Mouse (Mus musculus) C2C12 (cell line): ENCODE results near the gene Col15a1. TPM values are rescaled to one million over a fixed set of nuclear protein-coding genes. Genes with fewer than 3 reads are reported as not detected.

ENCODE experiments used
- H3K27me3 ChIP-seq: one replicate; pipeline ENCODE4 v1.6.1; 2011; ENCODE audit not compliant: control insufficient read depth, insufficient read depth, insufficient read length
- H3K36me3 ChIP-seq: one replicate; pipeline ENCODE4 v1.6.1; 2011; ENCODE audit not compliant: control insufficient read depth, insufficient read depth
- H3K4me3 ChIP-seq: one replicate; pipeline ENCODE4 v1.5.1; 2011; ENCODE audit warnings: mild to moderate bottlenecking, control low read depth; ENCODE audit not compliant: poor library complexity, insufficient read depth, severe bottlenecking
- H3K79me2 ChIP-seq: one replicate; pipeline ENCODE4 v1.6.1; 2011; ENCODE audit not compliant: control insufficient read depth, insufficient read depth
- H3K79me3 ChIP-seq: one replicate; pipeline ENCODE4 v1.6.1; 2011; ENCODE audit warnings: low read depth, control low read depth
- H3ac ChIP-seq: one replicate; pipeline ENCODE3; 2011; ENCODE audit warnings: low read depth; ENCODE audit not compliant: control insufficient read depth, insufficient read length
- CEBPB ChIP-seq: IDR thresholded peaks from one replicate; pipeline ENCODE4 v1.6.1; 2011; ENCODE audit warnings: low read depth, mild to moderate bottlenecking, control low read depth, moderate library complexity
- CTCF ChIP-seq: IDR thresholded peaks from one replicate; pipeline ENCODE4 v1.5.1; 2011; ENCODE audit not compliant: control insufficient read depth, insufficient read depth, insufficient read length
- FOSL1 ChIP-seq: IDR thresholded peaks from one replicate; pipeline ENCODE4 v1.8.0; 2011; ENCODE audit warnings: mild to moderate bottlenecking, low read length; ENCODE audit not compliant: poor library complexity, insufficient read depth, severe bottlenecking
- MAX ChIP-seq: IDR thresholded peaks from one replicate; pipeline ENCODE4 v1.6.1; 2011; ENCODE audit warnings: mild to moderate bottlenecking, control low read depth
- MYOD1 ChIP-seq: IDR thresholded peaks from one replicate; pipeline ENCODE4 v1.6.1; 2011; ENCODE audit warnings: low read depth; ENCODE audit not compliant: control insufficient read depth, insufficient read length
- MYOG ChIP-seq: IDR thresholded peaks from one replicate; pipeline ENCODE4 v1.6.1; 2011; ENCODE audit not compliant: control insufficient read depth, insufficient read length; ENCODE audit errors: extremely low read depth
- USF1 ChIP-seq: IDR thresholded peaks from one replicate; pipeline ENCODE4 v1.6.1; 2011; ENCODE audit warnings: low read depth, mild to moderate bottlenecking, control low read depth, moderate library complexity
- polyA plus RNA-seq: library from polyadenylated mRNA; unstranded; fragments of >200 nt; fragmentation: generic; extraction: Trizol; gene quantifications from one replicate; pipeline ENCODE4 v1.2.1, GENCODE M21; 2012; ENCODE audit warnings: missing spikeins

Gene Col15a1
- polyA plus RNA-seq, 1 experiment: 0.05 TPM

GRCm38 (mm10) chr4:47240901-47241300 is 32.9 kb downstream of the Col15a1 start:
- H3K4me3 ChIP-seq: no peak overlapping the region
- TF ChIP-seq USF1 (no peak), CTCF (no peak), MYOG (no peak), MAX (no peak), FOSL1 (no peak), MYOD1 (no peak), CEBPB (no peak)
- H3K79me2 ChIP-seq: no peaks in the 10 kb centered on the region
- H3K27me3 ChIP-seq: peaks cover 31% of the 10 kb centered on the region
- H3ac ChIP-seq: no peak overlapping the region
- H3K79me3 ChIP-seq: no peaks in the 10 kb centered on the region
- no peaks in the 10 kb centered on the region for H3K36me3 ChIP-seq

GRCm38 (mm10) chr4:47242127-47242526 is 34.2 kb downstream of the Col15a1 start:
- TF ChIP-seq MYOG: no peak
- TF ChIP-seq CTCF: no peak
- no peak for TF ChIP-seq USF1
- no peak for TF ChIP-seq FOSL1
- no peak for TF ChIP-seq MAX
- TF ChIP-seq MYOD1: no peak
- no peaks in the 10 kb centered on the region for H3K79me3 ChIP-seq

GRCm38 (mm10) chr4:47244651-47245050 is 36.7 kb downstream of the Col15a1 start:
- Histone ChIP-seq H3ac (no peak overlapping the region), H3K79me3 (no peaks in the 10 kb centered on the region), H3K27me3 (peaks cover 21% of the 10 kb centered on the region), H3K79me2 (no peaks in the 10 kb centered on the region), H3K36me3 (no peaks in the 10 kb centered on the region), H3K4me3 (no peak overlapping the region)
- TF ChIP-seq MAX: no peak
- TF ChIP-seq MYOD1: no peak

More at GRCm38 (mm10) chr4:47242127-47242526, 34.2 kb downstream of the Col15a1 start:
- H3K36me3 ChIP-seq: no peaks in the 10 kb centered on the region
- no peak overlapping the region for H3K4me3 ChIP-seq
- H3K79me2 ChIP-seq: no peaks in the 10 kb centered on the region
- H3ac ChIP-seq: no peak overlapping the region
- H3K27me3 ChIP-seq: peaks cover 25% of the 10 kb centered on the region

- no peak overlapping the region for H3ac ChIP-seq
- no peaks in the 10 kb centered on the region for H3K79me3 ChIP-seq
- no peaks in the 10 kb centered on the region for H3K36me3 ChIP-seq
- no peak for TF ChIP-seq MYOD1
- TF ChIP-seq FOSL1: no peak
- no peak for TF ChIP-seq CEBPB
- no peak for TF ChIP-seq USF1
- TF ChIP-seq MAX: no peak
- TF ChIP-seq MYOG: no peak
- no peak for TF ChIP-seq CTCF
- no peaks in the 10 kb centered on the region for H3K79me2 ChIP-seq
- no peak overlapping the region for H3K4me3 ChIP-seq
- H3K27me3 ChIP-seq: peaks cover 21% of the 10 kb centered on the region
Measured at GRCm38 (mm10) chr4:47245621-47246020, 37.7 kb downstream of the Col15a1 start.

GRCm38 (mm10) chr4:47246811-47247210 is 38.9 kb downstream of the Col15a1 start:
- peaks cover 16% of the 10 kb centered on the region for H3K27me3 ChIP-seq
- TF ChIP-seq MAX (no peak), FOSL1 (no peak), CEBPB (no peak), USF1 (no peak), CTCF (no peak), MYOD1 (no peak), MYOG (no peak)
- no peak overlapping the region for H3K4me3 ChIP-seq
- no peaks in the 10 kb centered on the region for H3K79me2 ChIP-seq
- no peak overlapping the region for H3ac ChIP-seq
- H3K79me3 ChIP-seq: no peaks in the 10 kb centered on the region
- H3K36me3 ChIP-seq: no peaks in the 10 kb centered on the region

GRCm38 (mm10) chr4:47247574-47247973 is 39.6 kb downstream of the Col15a1 start:
- Histone ChIP-seq H3K4me3 (no peak overlapping the region), H3K79me2 (no peaks in the 10 kb centered on the region), H3K79me3 (no peaks in the 10 kb centered on the region), H3K36me3 (no peaks in the 10 kb centered on the region), H3ac (no peak overlapping the region), H3K27me3 (peaks cover 18% of the 10 kb centered on the region)
- TF ChIP-seq MYOD1 (no peak), MAX (no peak), CTCF (no peak), MYOG (no peak), CEBPB (no peak), FOSL1 (no peak), USF1 (no peak)
